Comparison of ENCODE assay signal across 10 mouse cellular contexts in genomic region chr13:46663461-46663964, GRCm38 (mm10). TPM values are rescaled to one million over a fixed set of nuclear protein-coding genes. Genes with fewer than 3 reads are reported as not detected.
DNase-seq lines count a peak whose midpoint lies in the region; ATAC-seq and TF ChIP-seq lines count a peak whose summit lies in the region.
"Had no signal": no experiment of that assay in that cellular context is flagged by ENCODE, and none has a peak within 500 bp of the region (broad histone marks: within the 10 kb centered on the region; RNA-seq: fewer than 3 reads in every experiment).

No protein-coding gene starts in this region.

- 38% methylated on average over 4 of the region's 4 CpGs for WGBS in stomach, postnatal 0 days

- H3K9me3 ChIP-seq in stomach, postnatal 0 days (ENCODE audit: control insufficient read depth, low read length), result no peaks in the 10 kb centered on the region
- H3K9me3 ChIP-seq: heart, embryonic 13.5 days; megakaryocyte, embryonic 14.5 days had no signal

- peak; percentile 62 to 76 for DNase-seq in cerebellum, postnatal 10 days
- DNase-seq in cerebellum, adult 8-10 months, result no peak
- DNase-seq in kidney, postnatal 14 days, result peak; percentile 37
- DNase-seq in kidney, adult 18-20 months, result no peak
- DNase-seq in CD4-positive, CD25-positive, alpha-beta regulatory T cell, adult 2 months (ENCODE audit: low read depth, low spot score), result peak; percentile 79
- peak; percentile 7 for DNase-seq in forelimb bud, embryonic 11.5 days (ENCODE audit: low read depth, low spot score)
- DNase-seq in stomach, postnatal 0 days (ENCODE audit: low spot score), result no peak
- no peak for DNase-seq in frontal cortex, postnatal 25 days (ENCODE audit: low spot score in 2 of 2)

- ATAC-seq in stomach, postnatal 0 days (ENCODE audit: low FRiP score, low TSS enrichment), result no peak

- H3K9ac ChIP-seq in stomach, postnatal 0 days (ENCODE audit: low read length), result no peak overlapping the region
- H3K9ac ChIP-seq: heart, embryonic 13.5 days had no signal

- no peak overlapping the region for H3K4me3 ChIP-seq in stomach, postnatal 0 days (ENCODE audit: low read depth, low read length)
- H3K4me3 ChIP-seq: heart, embryonic 13.5 days; megakaryocyte, embryonic 14.5 days had no signal

- no peaks in the 10 kb centered on the region for H3K36me3 ChIP-seq in stomach, postnatal 0 days (ENCODE audit: control insufficient read depth, insufficient read depth, low read length)
- H3K36me3 ChIP-seq: heart, embryonic 13.5 days had no signal

- TF ChIP-seq EP300 in stomach, postnatal 0 days (optimal IDR thresholded peaks at IDR 0.05), result no peak

- peak; percentile 79 for TF ChIP-seq CTCF in stomach, postnatal 0 days (IDR thresholded peaks at IDR 0.05; ENCODE audit: low read depth)

- no peaks in the 10 kb centered on the region for H3K27me3 ChIP-seq in stomach, postnatal 0 days (ENCODE audit: control insufficient read depth, insufficient read depth, low read length)
- H3K27me3 ChIP-seq: heart, embryonic 13.5 days had no signal

- no peaks in the 10 kb centered on the region for H3K4me1 ChIP-seq in stomach, postnatal 0 days (replicated peaks; ENCODE audit: control insufficient read depth, insufficient read depth)

- H3K4me2 ChIP-seq in stomach, postnatal 0 days (replicated peaks; ENCODE audit: low read depth), result no peak overlapping the region
- H3K4me2 ChIP-seq: heart, embryonic 13.5 days had no signal

- no peak overlapping the region for H3K27ac ChIP-seq in stomach, postnatal 0 days (replicated peaks)
- H3K27ac ChIP-seq: heart, embryonic 13.5 days had no signal

RNA-seq across cellular contexts. Expression of gene Fam8a1, which starts 5.8 kb away (rescaled TPM):
- polyA plus RNA-seq in stomach, postnatal 0 days (2015; fragmentation: Nextera tagmentation; extraction: Ambion mirVana), result 9.3 and 9.5 TPM in 2 replicates

Comparison
In these comparisons a context has a peak if more than half of its experiments do, and no peak if none do; other contexts are left out.
1. DNase-seq: peak in cerebellum, postnatal 10 days (2 of 2), kidney, postnatal 14 days (single experiment), CD4-positive, CD25-positive, alpha-beta regulatory T cell, adult 2 months (single experiment) and forelimb bud, embryonic 11.5 days (single experiment); none in cerebellum, adult 8-10 months (single experiment), kidney, adult 18-20 months (single experiment), stomach, postnatal 0 days (single experiment) and frontal cortex, postnatal 25 days (0 of 2).